Mouse (Mus musculus): ENCODE measurements at regions not wholly inside any gene's neighbourhood (a gene's known extent, or its start where the extent isn't known, plus 50 kb on each side); places are given as distances from the start of the nearest gene placed in this dataset.

DNA sequence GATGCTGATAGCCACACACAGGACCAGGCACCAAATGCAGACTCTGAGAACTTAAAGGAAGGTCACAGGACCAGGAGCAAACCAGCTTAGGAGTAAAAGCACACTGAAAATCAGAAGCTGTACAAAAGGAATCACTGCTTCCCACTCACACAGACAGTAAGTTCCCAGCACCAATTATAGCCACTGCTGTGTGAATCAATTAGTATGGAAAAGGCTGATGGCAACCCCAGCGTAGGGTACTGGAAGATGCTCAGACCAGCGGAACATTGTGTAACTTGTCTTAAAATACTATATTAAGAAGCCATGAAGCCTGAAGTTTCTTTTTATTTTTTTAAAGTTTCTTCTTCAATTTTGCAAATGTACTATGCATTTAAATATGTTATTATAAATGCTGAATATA, 115.8 kb downstream of the Lnpk start:
- no peak for DNase-seq

DNA sequence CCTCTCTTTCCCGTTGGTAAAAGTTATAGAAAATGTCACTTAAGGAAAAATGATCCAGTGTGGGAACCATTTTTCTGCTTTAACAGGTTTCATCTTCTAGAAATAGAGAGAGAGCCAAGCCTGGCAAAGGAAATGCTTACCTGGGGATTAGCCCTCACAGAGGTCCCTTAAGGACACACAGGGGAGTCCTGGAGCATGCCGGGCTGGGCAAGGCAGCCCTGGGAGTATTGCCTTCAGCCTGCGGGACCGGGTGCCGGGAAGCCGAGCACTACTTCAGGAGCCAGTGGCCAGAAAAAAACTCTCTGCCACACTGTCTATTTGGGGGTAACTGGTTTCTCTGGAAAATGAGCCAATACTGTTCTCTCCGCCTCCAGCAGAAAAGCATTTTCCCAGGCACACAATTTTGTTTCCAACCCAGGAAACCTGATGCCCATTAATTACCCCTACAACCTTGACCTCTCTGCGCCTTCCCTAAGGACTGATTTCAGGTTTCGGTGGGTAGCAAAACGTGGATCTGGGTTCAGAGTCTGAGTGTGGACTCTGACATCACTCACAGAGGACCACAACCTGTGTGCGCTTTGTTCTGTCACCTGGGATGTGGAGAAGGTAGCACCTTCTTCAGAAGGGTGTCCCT, 117.9 kb downstream of the Lnpk start:
- no peak for DNase-seq

DNA sequence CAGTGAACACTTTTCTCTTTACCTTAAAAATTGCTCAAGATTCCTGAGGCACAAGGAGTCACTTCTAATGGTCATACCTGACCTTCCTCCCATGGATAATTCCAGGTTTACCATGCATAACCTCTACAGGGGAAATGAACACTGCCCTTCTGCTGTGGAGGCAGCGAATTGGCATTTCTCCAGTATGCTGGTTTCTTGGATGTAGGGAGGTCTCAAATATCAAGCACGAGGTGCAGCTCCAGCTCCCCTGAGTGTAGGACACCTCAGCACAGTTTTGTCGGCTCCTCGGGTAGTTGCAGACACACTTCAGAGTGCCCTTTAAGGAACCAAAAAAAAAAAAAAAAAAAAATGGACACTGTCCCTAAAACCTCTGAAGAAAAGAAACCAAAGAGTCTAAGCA, 124.8 kb downstream of the Lnpk start:
- DNase-seq = no peak

DNA sequence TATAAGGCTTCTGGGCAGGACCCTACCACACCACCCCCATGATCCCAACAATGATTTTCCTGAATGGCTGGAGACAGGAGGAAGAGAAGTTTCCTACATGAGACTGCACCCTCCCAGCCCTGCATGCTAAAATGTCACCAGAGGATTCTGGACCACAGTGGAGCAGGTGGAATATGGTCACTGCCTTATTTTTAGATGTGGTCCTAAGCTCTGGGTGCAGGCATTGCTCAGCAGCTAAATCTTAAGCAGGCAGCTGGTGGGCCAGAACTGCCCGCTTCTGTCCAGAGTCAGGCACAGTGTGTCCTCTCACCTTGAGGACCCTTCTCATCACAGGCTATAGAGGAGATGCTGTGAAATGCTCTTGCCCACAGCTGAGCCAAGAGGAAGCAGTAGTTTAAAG, 126.6 kb downstream of the Lnpk start:
- DNase-seq = no peak

DNA sequence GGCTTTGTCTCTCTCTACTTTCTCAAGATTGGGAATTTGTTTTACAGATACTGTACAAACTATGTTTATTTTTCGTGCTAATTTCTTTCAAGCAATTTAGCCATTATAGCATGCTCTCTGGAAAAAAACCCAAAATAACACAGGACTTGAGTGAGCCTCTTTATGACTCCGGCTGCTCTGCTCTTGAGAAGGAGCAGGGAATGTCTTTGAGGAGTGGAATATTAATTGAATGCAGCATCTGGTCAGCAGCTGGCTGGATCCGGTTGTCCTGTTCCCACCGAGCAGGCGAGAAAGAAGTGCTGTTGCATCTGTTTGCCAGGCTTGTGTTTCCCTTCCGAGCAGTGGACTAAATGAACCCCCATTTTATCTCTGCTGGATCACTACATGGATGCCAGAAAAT, 127.7 kb downstream of the Lnpk start:
- DNase-seq = peak; percentile 13 to 55

DNA sequence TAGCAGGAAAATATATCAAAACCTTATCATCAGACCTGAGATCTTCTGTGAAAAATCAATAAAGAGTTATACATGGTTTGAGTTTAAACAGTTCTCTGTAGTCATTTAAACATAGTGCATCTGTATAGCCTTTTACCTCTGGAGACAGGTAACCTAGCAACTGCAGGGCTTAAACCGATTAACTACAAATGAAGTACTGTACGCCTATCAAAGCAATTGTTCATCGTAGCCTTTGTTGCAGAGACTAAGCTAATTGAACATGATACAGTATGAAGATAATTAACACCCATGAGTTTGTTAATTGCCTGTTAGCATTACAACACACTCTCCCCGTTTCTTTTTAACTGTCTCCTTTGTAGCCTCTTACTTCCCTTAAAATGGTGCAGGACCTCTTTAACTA, 128.2 kb downstream of the Lnpk start:
- no peak for DNase-seq

DNA sequence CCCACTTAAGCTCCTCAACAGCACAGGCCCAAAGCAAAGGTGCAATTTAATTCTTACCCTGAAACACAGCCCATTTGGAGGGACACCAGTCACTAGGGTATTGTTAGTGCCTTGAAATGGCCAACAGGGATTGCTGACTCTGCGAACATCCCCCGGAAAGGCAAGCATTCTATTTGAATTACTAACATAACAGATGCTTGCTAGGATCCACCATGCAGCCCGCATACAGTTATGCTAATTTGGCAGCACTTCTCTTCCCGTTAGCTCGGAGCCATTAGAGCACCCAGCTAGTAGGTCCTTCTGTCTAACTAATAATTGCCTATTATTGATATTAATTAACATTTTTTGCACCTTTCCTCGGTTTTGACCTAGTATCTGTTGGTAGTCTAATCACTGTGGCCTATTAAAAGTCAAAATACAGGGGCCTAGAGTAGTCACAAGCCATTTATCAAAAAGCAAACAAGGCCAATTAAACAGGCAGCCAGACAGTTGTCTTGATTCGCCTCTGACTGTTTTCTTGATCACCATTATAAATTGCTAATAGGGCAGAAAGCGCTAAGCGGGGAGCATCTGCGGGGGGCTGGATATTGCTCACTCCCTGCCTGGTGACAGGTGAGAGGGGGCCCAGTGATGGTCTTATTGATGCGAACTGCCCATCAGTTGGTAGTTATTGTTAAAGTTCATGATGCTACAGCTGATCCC, 129.0 kb downstream of the Lnpk start:
- DNase-seq = no peak

DNA sequence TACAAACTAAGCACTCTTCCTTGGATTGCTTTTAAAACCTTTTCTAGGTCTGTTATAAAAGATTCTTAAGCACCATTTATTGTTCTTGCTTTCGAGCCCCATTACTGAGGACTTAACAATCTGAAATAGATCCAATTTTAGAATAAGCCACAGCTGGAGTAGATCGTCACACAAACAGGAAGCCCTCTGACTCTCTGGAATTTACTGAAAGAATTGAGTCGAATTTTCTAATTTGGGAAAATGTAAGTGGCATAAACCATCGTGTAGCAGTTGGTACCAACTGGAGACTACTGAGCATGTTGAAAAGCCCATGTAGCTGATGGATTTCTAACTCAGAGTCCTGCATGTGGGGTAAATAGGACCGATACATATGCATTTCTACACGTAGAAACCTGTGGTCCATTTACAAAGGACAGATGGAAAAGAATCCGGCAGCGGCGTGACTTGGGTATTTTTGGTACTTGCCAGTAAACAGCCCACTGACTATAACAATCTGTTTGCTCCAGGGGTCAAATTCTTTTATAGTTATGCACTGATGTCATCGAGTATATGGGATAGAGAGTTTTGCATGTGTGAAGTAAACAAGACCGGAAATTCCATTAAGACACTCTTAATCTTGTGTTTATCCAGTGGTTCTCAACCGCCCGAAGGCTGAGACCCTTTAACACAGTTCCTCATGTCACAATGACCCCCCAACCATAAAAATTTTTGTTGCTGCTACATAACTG, 143.9 kb downstream of the Lnpk start:
- DNase-seq = peak; percentile 11 to 25

DNA sequence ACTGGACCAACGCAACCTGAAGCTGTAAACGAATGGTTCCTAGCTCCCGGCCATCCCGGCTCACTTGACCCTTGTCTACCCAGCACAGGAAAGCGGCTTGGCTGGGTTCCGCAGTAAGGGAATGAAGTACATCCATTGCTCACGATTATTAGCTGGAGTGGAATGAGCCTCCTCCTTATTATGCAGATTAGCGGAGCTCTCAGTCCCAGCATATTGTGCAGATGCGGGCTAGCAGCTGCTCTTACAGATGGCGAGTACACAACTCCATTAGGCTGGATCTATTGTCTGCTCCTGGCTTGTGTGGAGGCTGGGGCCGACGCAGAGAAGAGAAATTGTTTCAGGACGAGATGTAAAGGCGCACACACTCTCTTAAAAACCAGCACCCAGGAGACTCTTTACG, 152.5 kb downstream of the Lnpk start:
- DNase-seq = no peak

DNA sequence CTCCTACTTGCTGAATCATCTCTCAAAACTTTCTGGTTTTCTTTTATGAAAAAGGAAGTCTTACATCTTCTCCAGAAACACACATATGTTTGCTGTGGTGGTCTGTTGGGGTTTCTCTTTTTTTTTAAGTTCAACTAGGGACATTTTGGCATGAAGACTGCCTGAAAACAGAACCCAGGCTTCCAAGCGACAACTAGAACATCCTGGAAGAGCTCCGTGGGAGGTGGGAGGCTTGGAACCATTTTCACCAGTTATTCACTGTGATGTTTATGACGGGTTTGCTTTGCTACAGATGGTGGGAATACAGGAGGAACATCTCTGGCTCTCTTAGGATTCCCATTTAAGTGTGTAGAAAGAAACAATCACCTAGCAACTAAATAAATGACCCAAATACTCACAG, 154.5 kb downstream of the Lnpk start:
- no peak for DNase-seq

DNA sequence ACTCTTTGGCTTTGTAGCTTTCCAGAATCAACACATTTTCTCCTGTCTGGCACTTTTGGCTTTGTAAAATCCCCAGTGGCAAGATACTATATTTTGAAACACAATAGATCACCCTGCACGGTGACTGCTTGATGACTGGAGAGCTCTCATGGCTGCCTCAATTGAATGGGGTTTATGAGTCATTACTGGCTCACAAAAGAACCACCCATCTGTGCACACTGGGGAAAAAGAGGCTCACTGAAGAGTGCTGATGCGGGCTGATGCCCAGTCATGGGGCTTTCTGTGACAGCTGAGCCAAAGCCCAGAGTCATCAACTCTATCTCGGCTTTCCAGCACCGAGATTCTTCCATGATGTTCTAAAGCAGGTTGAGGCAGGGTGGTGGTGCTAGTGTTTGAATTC, 163.1 kb downstream of the Lnpk start:
- no peak for DNase-seq

DNA sequence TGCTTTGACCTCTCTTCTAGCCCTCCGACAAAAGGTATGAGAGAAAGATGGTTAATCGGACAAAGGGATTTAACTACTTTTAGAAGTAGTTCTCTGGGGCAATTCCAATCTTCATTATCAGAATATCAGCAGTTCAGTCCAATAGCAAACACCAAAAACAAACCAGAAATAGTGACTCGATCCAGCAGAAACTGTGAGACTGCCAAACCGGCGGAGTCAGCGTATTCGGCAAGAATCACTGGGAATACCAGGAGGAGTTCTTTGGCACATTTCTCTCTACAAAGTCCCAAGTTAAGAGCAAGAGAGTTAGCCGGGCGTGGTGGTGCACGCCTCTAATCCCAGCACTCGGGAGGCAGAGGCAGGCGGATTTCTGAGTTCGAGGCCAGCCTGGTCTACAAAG, 164.5 kb downstream of the Lnpk start:
- DNase-seq = no peak

DNA sequence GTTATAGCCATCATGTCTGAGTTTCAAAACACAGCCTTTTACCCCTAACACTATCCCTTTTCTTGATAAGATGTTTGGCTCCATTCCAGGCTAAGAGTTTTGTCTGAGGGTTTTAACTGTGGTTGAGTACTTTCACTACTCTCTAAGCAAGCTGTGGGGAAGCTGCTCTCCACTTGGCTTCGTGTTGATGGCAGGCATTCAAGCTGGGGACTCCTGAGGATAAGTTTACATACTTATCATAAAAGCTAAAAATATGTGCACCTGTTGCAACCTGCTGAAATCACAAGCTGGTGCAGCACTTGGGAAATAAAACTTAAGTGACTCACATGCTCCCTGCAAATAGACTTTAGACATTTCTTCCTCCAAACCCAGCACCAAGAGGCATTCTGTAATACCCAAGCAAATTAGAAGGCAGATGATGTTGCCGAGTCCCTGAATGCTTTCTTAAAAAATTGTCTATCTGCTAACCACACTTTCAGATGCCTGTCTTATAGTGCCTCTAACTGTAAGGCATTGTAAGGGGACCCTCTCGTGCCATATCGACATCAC, 169.3 kb downstream of the Lnpk start:
- DNase-seq = peak; percentile 37 to 71

DNA sequence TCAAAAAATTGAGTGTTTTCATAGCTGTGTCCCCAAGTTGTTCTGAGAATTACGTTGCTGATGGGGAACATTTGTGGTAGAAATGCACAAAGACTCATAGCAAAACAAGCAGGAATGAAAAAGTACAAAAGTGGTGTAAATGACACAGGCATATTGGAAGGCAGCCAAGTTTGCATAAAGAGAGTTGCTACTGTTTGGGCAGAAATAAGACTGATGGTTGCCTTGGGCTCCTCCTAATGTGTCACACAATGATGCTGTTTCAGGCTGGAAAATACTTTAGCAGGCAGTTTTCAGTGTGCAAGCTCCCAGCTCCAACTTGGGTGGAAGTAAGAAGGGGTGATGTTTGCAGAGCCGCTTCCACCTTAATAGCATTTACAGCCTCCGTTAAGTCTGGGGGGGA, 174.7 kb downstream of the Lnpk start:
- DNase-seq = no peak

DNA sequence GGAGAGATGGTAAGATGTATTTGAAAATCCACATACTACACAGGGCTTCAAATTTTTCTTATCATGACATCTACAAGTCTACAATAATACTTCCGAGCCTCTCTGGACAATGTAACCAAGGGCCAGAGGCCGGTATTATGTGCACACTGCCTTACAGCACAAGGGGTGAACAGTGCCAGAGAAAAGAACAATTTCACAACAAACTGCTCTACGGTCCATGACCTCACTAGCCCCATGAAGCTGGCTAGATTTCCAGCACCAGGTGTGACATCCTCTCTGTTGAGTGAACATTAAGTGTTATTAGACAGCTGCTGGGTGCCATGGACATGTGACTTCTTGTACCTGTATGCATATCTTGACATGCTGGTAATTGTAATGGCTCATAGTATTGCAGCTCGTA, 188.2 kb downstream of the Lnpk start:
- DNase-seq = no peak

DNA sequence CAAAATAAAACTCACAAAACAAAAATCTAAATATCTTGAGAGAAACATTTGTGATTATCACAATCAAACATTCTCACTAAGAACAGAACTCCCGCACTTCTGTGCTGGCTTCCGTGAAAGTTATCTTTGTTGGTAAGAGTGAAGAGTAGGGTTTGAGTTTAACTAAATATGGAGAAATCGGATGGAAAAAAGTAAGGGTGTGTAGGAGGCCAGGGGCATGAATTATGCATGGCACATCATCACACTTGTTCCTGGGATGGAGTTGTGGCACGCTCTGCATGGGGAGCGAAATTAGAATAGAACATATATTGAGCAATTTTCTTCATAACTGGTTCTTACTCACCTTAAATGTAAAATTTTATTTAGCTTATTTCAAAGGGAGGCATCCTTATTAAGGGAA, 191.2 kb downstream of the Lnpk start:
- no peak for DNase-seq

DNA sequence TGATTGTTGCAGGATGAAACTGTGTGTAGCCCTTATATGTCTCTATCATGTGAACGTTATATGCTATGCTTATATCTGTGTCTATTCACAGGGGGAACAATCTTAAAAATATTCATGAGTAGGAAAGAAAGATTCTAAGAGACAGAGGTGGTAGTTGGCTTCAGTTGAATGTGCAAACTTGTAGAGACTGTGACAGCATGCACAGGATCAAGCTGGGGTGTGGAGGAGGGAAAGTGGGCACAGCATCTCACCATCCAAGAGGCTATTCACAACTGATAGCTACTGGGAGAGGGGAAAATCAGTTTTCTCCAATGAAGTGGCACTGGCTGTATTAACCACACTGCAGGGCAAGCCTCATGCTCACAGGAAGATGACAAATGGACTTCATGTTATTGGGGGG, 194.3 kb downstream of the Lnpk start:
- no peak for DNase-seq

DNA sequence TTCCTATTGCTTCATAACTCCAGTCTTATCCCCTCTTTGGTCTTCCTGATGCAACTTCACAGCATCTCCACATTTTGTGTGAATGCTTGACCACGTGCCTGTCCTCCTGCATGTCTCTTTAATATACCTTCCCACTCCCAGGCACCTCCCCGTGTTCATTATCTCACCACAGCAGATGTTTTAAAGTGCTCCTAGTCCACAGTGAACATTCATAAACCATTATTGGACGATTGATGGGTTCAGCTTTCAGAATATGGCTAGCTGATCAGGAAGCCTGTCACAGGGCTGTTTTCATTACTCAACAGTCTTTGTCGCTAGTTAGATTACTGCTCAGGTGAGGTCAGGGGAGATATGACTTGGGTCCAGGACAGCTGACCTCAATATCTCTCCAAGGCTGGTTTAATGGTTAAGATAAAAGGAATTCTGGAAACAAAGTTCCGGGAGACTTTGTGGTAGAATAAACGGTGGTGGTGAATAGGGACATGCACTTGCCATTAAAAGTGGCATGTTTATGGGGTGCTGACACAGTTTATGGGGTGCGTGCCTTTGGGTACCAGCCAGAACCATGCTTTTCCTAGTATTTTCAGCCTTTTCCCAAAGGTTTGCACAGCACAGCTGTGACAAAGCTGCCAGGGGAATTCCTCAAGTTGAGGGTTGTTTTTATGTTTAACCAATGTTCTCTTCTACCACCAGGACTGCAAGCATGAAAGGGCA, 198.5 kb downstream of the Lnpk start:
- DNase-seq = no peak

DNA sequence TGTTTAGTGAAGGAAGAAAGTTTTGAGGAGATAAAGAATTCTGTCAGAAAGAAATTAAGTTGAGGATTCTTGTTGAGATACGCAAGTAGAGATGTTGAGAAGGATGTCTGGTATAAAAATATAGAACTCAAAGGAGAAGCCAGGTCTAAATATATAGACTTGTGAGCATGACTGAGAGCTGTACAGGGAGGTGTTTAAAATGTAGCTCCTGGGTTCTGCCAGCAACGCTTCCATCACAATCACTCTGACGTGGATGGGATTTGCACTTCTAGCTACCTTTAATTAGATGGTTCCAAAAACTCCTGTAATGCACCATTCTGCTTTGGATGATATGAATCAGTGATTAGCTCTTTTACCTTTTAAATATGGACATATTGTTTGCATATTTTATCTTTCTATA, 200.5 kb downstream of the Lnpk start:
- DNase-seq = no peak

DNA sequence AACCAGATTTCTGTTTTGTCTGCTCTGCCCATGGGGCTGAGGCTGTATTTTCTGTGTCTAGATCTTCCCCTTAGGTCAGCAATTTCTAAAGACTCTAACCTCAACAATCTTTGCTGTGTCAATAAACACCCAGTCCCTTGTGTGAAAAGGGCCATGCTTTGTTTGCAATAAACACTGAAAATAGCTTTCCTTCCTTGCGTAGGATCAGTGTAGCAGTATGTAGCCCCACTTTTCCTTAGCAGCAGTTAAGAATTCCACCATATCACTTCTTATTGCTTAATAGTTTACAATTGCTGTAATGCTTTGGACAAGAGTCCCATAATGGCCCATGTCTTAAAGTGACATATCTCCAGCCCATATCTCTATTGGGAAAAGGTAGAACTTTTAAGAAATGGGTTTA, 205.3 kb downstream of the Lnpk start:
- DNase-seq = no peak

DNA sequence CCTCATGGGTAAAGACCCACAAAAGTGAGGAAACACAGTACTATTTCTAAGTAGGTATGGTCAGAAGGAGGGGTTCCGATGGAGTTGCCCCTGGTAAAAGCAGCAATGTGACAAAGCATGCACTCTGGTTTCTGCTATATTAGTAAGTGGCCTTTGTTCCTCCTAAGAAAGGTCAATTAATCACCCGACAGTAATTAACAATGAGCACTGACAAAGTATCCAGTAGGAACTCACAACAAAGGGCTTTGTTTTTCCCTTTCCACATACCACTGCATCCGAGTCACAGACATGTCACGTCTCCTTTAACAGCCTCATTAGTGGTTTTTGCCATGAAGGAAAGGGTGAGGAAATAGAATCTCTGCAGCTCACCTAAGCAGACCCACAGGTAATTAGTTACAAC, 206.2 kb downstream of the Lnpk start:
- no peak for DNase-seq

DNA sequence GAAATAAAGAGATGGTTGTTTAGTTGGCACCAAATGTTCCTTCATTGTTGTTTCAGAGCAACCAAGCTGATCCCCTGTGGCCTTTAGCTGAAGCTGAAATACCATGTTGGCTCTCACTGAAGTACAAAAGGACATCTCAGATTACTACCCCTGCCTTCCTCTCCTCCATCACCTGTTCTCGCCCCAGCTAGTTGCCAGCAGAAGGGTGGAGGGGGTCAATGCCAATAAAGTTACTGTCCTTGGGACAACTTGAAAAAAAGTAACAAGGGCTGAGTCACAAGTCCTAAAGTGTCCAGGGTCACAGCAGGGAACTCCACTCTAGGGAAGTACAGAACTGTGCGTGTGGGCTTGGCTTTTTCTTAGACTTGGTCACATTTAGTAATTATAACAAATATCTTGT, 216.0 kb downstream of the Lnpk start:
- DNase-seq = no peak

DNA sequence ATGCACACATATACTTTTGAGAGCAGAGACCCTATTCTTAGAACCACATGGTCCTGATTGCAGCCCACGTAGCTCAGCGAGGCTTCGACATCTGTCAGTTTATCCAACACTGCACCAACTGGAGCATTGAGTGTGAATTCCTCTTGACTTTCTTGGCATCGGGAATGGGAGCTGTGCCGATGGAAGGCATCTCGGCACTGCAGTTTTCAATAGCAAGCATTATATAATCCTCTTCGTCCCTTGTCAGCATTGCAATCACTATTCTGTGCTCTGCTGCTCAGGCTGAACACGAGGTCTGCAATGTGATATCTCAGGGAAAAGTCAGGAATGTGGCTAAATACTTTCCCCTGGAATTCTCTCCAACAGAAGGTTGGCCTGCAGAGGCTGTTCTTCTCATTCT, 224.6 kb downstream of the Lnpk start:
- DNase-seq = no peak

DNA sequence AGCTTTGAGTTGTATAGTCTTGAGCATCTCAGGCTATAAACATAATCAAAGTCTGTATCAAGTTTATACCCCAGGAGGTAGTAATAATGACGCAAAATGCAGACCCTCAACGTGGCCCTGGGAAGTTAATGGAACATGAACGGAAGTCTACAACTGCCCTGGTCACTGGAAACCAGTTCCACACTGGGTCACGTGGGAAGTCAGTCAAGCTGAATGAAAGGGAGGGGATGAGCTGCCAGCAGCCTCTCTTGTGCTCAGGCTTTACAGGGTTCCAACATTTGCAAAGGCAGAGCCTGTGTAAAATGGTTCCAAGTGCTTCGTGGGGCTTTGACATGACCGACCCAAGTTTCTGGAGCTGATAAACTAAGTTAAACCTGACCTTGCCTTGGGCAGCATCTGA, 229.4 kb downstream of the Lnpk start:
- no peak for DNase-seq

Data from lung, postnatal 4 days (tissue).